Mouse (Mus musculus): ENCODE results near the gene Lrrc31. TPM values are rescaled to one million over a fixed set of nuclear protein-coding genes. Genes with fewer than 3 reads are reported as not detected.

The Lrrc31 gene
- total RNA-seq, 2 experiments from 2014 or later = not detected

- ATAC-seq (replicated peaks; ENCODE audit: poor library complexity) = no peak
These were observed 4.0 kb downstream of the Lrrc31 start for GRCm38 (mm10) chr3:30695661-30696060.

GRCm38 (mm10) chr3:30690976-30691375 lies 8.7 kb downstream of the Lrrc31 start:
- ATAC-seq (replicated peaks; ENCODE audit: poor library complexity) = no peak

- no peak for ATAC-seq (replicated peaks; ENCODE audit: poor library complexity)
These were observed 12.4 kb downstream of the Lrrc31 start for GRCm38 (mm10) chr3:30687216-30687615.

GRCm38 (mm10) chr3:30683190-30683589 lies 16.5 kb downstream of the Lrrc31 start:
- ATAC-seq (replicated peaks; ENCODE audit: poor library complexity) = peak; percentile 83

GRCm38 (mm10) chr3:30658486-30658885 lies 41.2 kb downstream of the Lrrc31 start:
- ATAC-seq (replicated peaks; ENCODE audit: poor library complexity) = no peak

GRCm38 (mm10) chr3:30655937-30656336 lies 43.7 kb downstream of the Lrrc31 start:
- peak; percentile 50 for ATAC-seq (replicated peaks; ENCODE audit: poor library complexity)

GRCm38 (mm10) chr3:30650062-30650841 lies 49.4 kb downstream of the Lrrc31 start:
- ATAC-seq (replicated peaks; ENCODE audit: poor library complexity) = peak; percentile 43

- no peak for ATAC-seq (replicated peaks; ENCODE audit: poor library complexity)
These were observed 51.2 kb downstream of the Lrrc31 start for GRCm38 (mm10) chr3:30648466-30648865.

- peak; percentile 95 for ATAC-seq (replicated peaks; ENCODE audit: poor library complexity)
These were observed 52.1 kb downstream of the Lrrc31 start, which contains the start of gene Lrrc34 for GRCm38 (mm10) chr3:30647440-30648090. Gene Lrrc34, minus strand, starts transcription at chr3:30647869.

- no peak for ATAC-seq (replicated peaks; ENCODE audit: poor library complexity)
These were observed 52.9 kb downstream of the Lrrc31 start for GRCm38 (mm10) chr3:30646761-30647160.

GRCm38 (mm10) chr3:30644207-30644606 lies 55.4 kb downstream of the Lrrc31 start, which contains the start of gene Lrriq4:
Gene Lrriq4, plus strand, starts transcription at chr3:30644507.
- ATAC-seq (replicated peaks; ENCODE audit: poor library complexity) = no peak

GRCm38 (mm10) chr3:30635629-30636028 lies 64.0 kb downstream of the Lrrc31 start:
- ATAC-seq (replicated peaks; ENCODE audit: poor library complexity) = no peak

- peak; percentile 57 for ATAC-seq (replicated peaks; ENCODE audit: poor library complexity)
These were observed 66.0 kb downstream of the Lrrc31 start for GRCm38 (mm10) chr3:30633681-30634080.

Other genes with a start within 250 kb of the Lrrc31 start
- 0.54 and 4.0 TPM in 2 replicates for gene Mecom, start 151.8 kb downstream of the Lrrc31 start, total RNA-seq (2015)
- 0.17 and 2.3 TPM in 2 replicates for gene Mecom, start 151.8 kb downstream of the Lrrc31 start, total RNA-seq (2017)
- not detected in 2 replicates for gene Actrt3, start 99.9 kb downstream of the Lrrc31 start, total RNA-seq (2015)
- not detected in 2 replicates for gene Actrt3, start 99.9 kb downstream of the Lrrc31 start, total RNA-seq (2017)
- 22.7 and 27.1 TPM in 2 replicates for gene Mynn, start 97.8 kb downstream of the Lrrc31 start, total RNA-seq (2015)
- 26.3 and 26.5 TPM in 2 replicates for gene Mynn, start 97.8 kb downstream of the Lrrc31 start, total RNA-seq (2017)
- not detected in 2 replicates for gene Lrriq4, start 55.3 kb downstream of the Lrrc31 start, total RNA-seq (2015)
- not detected in 2 replicates for gene Lrriq4, start 55.3 kb downstream of the Lrrc31 start, total RNA-seq (2017)
- gene Lrrc34, start 52.0 kb downstream of the Lrrc31 start, total RNA-seq (2015) = not detected in 2 replicates
- gene Lrrc34, start 52.0 kb downstream of the Lrrc31 start, total RNA-seq (2017) = not detected in 2 replicates
- not detected in 2 replicates for gene Samd7, start 46.5 kb upstream of the Lrrc31 start, total RNA-seq (2015)
- gene Samd7, start 46.5 kb upstream of the Lrrc31 start, total RNA-seq (2017) = not detected in 2 replicates
- gene Sec62, start 93.0 kb upstream of the Lrrc31 start, total RNA-seq (2015) = 90.6 and 93.2 TPM in 2 replicates
- 66.4 and 100 TPM in 2 replicates for gene Sec62, start 93.0 kb upstream of the Lrrc31 start, total RNA-seq (2017)
- 98.0 and 103 TPM in 2 replicates for gene Gpr160, start 156.1 kb upstream of the Lrrc31 start, total RNA-seq (2015)
- gene Gpr160, start 156.1 kb upstream of the Lrrc31 start, total RNA-seq (2017) = 50.3 and 70.8 TPM in 2 replicates

Data from megakaryocyte progenitor cell, adult 5-6 weeks (primary cell).